Mouse (Mus musculus) heart, adult 2 months (tissue): ENCODE results near the gene Rprd1b. TPM values are rescaled to one million over a fixed set of nuclear protein-coding genes. Genes with fewer than 3 reads are reported as not detected.

ENCODE experiments used
- DNase-seq, 2 experiments: peaks; one replicate each; pipeline ENCODE4 v3.0.0; 2021
- H3K27ac ChIP-seq: fragments of 200-600 bp; 2 replicates; pipeline ENCODE4 v1.8.1; 2022
- H3K27me3 ChIP-seq: fragments of 200-500 bp; 2 replicates; pipeline ENCODE4 v1.6.1; 2012; ENCODE audit warnings: mild to moderate bottlenecking, low read length, inconsistent platforms, mixed read lengths; ENCODE audit not compliant: control insufficient read depth, insufficient read depth
- H3K36me3 ChIP-seq: fragments of 200-500 bp; 2 replicates; pipeline ENCODE4 v1.6.1; 2012; ENCODE audit warnings: low read length, inconsistent platforms; ENCODE audit not compliant: control insufficient read depth, insufficient read depth
- H3K4me1 ChIP-seq: fragments of 200-500 bp; 2 replicates; pipeline ENCODE4 v1.6.1; 2011; ENCODE audit warnings: low read length; ENCODE audit not compliant: control insufficient read depth, insufficient read depth
- H3K4me3 ChIP-seq: fragments of 200-600 bp; 2 replicates; pipeline ENCODE4 v1.8.1; 2022
- H3K79me2 ChIP-seq: fragments of 200-500 bp; replicated peaks from 2 replicates; pipeline ENCODE4 v1.6.1; 2012; ENCODE audit warnings: mild to moderate bottlenecking, inconsistent platforms, low read length, moderate library complexity, mixed read lengths; ENCODE audit not compliant: control insufficient read depth, insufficient read depth
- H3K9ac ChIP-seq: fragments of 200-500 bp; 2 replicates; pipeline ENCODE4 v1.6.1; 2012; ENCODE audit warnings: low read depth, mild to moderate bottlenecking, control low read depth, inconsistent platforms, low read length, mixed read lengths
- CTCF ChIP-seq: fragments of 200-600 bp; IDR thresholded peaks from 2 replicates; pipeline ENCODE4 v1.8.1; 2022; ENCODE audit warnings: antibody characterized with exemption, mild to moderate bottlenecking, moderate library complexity
- EP300 ChIP-seq: fragments of 200-500 bp; IDR thresholded peaks from 2 replicates; pipeline ENCODE4 v1.6.1; 2011; ENCODE audit warnings: low read depth, low read length, control low read depth; ENCODE audit not compliant: insufficient read depth
- POLR2A ChIP-seq: fragments of 200-500 bp; IDR thresholded peaks from 2 replicates; pipeline ENCODE4 v1.6.1; 2011; ENCODE audit warnings: mild to moderate bottlenecking, low read depth, low read length, control low read depth; ENCODE audit not compliant: insufficient read depth
- WGBS: fragments of 180-500 bp; shearing (Covaris S2); methylation state at CpG from one replicate; pipeline ENCODE4 v1.1.7; 2018; 5-methylcytosine and 5-hydroxymethylcytosine counted together
- intact Hi-C: fragments of 180-260 bp; cut with DNase I; formaldehyde crosslinking; loops from one replicate; pipeline ENCODE4 v1.15.1; 2025
- polyA plus RNA-seq: library from polyadenylated mRNA; depleted of rRNA; stranded (reverse); fragments of >200 nt; gene quantifications from 2 replicates; pipeline ENCODE4 v1.2.3, GENCODE M21; 2012
- total RNA-seq, 2 experiments: library from RNA; stranded (reverse); gene quantifications; 2 replicates each; pipeline ENCODE4 v1.2.3; 2021

Gene Rprd1b
- total and polyA plus RNA-seq, 3 experiments: 15.9 to 33.5 (median 32.9) TPM

GRCm38 (mm10) chr2:158128461-158129130, 100.3 kb downstream of the Rprd1b start:
- peaks cover 40% of the 10 kb centered on the region for H3K36me3 ChIP-seq
- no peaks in the 10 kb centered on the region for H3K27me3 ChIP-seq
- WGBS: 60% methylated on average over 8 of the region's 8 CpGs
- peak in 1 of 2 experiments; percentile 33 for DNase-seq
- peak overlapping the region; percentile 47; the same call in 1 of the 2 replicates for H3K9ac ChIP-seq
- intact Hi-C loops: no loop called here
- TF ChIP-seq CTCF: no peak
- TF ChIP-seq EP300: no peak
- no peak for TF ChIP-seq POLR2A
- no peaks in the 10 kb centered on the region for H3K79me2 ChIP-seq
- H3K4me3 ChIP-seq: no peak overlapping the region
- peak overlapping the region; percentile 73 for H3K27ac ChIP-seq
- H3K4me1 ChIP-seq: peaks cover 40% of the 10 kb centered on the region

GRCm38 (mm10) chr2:158129291-158130002, 101.2 kb downstream of the Rprd1b start:
- Histone ChIP-seq H3K4me3 (no peak overlapping the region), H3K27me3 (no peaks in the 10 kb centered on the region), H3K27ac (peak overlapping the region; percentile 73), H3K36me3 (peaks cover 43% of the 10 kb centered on the region), H3K4me1 (peaks cover 43% of the 10 kb centered on the region), H3K79me2 (no peaks in the 10 kb centered on the region), H3K9ac (no peak overlapping the region)
- intact Hi-C loops: no loop called here
- 83% methylated on average over 16 of the region's 16 CpGs for WGBS
- no peak for DNase-seq
- TF ChIP-seq POLR2A (no peak), EP300 (no peak), CTCF (no peak)

GRCm38 (mm10) chr2:158130391-158130986, 102.2 kb downstream of the Rprd1b start:
- Histone ChIP-seq H3K9ac (peak overlapping the region; percentile 6; the same call in 1 of the 2 replicates), H3K4me3 (no peak overlapping the region), H3K27ac (peak overlapping the region; percentile 73), H3K27me3 (no peaks in the 10 kb centered on the region), H3K79me2 (no peaks in the 10 kb centered on the region), H3K4me1 (peaks cover 43% of the 10 kb centered on the region), H3K36me3 (peaks cover 45% of the 10 kb centered on the region)
- WGBS: 31% methylated on average over 5 of the region's 5 CpGs
- intact Hi-C loops: no loop called here
- no peak; the same call in 1 of the 2 replicates for TF ChIP-seq POLR2A
- TF ChIP-seq EP300: peak; percentile 83
- TF ChIP-seq CTCF: no peak
- peak; percentile 82 to 83 for DNase-seq

GRCm38 (mm10) chr2:158131197-158131835, 103.0 kb downstream of the Rprd1b start:
- Histone ChIP-seq H3K27ac (peak overlapping the region; percentile 73), H3K27me3 (no peaks in the 10 kb centered on the region), H3K79me2 (no peaks in the 10 kb centered on the region), H3K9ac (no peak overlapping the region), H3K36me3 (peaks cover 49% of the 10 kb centered on the region), H3K4me3 (no peak overlapping the region), H3K4me1 (peaks cover 47% of the 10 kb centered on the region)
- peak in 1 of 2 experiments; percentile 28 for DNase-seq
- intact Hi-C loops: no loop called here
- WGBS: 72% methylated on average over 13 of the region's 13 CpGs
- TF ChIP-seq CTCF: no peak
- no peak for TF ChIP-seq POLR2A
- no peak for TF ChIP-seq EP300

- WGBS: 56% methylated on average over 10 of the region's 10 CpGs
- peak in 1 of 2 experiments; percentile 25 for DNase-seq
- Histone ChIP-seq H3K36me3 (peaks cover 53% of the 10 kb centered on the region), H3K27ac (no peak overlapping the region; the same call in 1 of the 2 replicates), H3K27me3 (no peaks in the 10 kb centered on the region), H3K4me3 (no peak overlapping the region), H3K79me2 (no peaks in the 10 kb centered on the region), H3K4me1 (peaks cover 46% of the 10 kb centered on the region), H3K9ac (no peak overlapping the region)
- TF ChIP-seq EP300 (no peak), POLR2A (no peak), CTCF (no peak)
- intact Hi-C loops: no loop called here
Observed at GRCm38 (mm10) chr2:158132320-158132719, 104.0 kb downstream of the Rprd1b start.
